Mouse (Mus musculus) cortical plate, adult 2 months (tissue): ENCODE data around the gene Ripor2.

Experiments
- CTCF ChIP-seq: fragments of 200-500 bp; IDR thresholded peaks from 2 replicates; pipeline ENCODE4 v1.5.1; 2011; ENCODE audit warnings: mild to moderate bottlenecking, control low read depth, low read length; ENCODE audit not compliant: insufficient read depth; ENCODE audit errors: extremely low read depth
- POLR2A ChIP-seq: fragments of 200-500 bp; IDR thresholded peaks from 2 replicates; pipeline ENCODE4 v1.6.1; 2011; ENCODE audit warnings: mild to moderate bottlenecking, low read length, control low read depth; ENCODE audit not compliant: insufficient read depth; ENCODE audit errors: extremely low read depth

- TF ChIP-seq POLR2A (no peak), CTCF (no peak)
Observed at GRCm38 (mm10) chr13:24656719-24657497, 74.9 kb downstream of the Ripor2 start.
